Mouse (Mus musculus) gastrocnemius, adult 8-10 months (tissue): ENCODE measurements around the gene Rmi2. TPM values are rescaled to one million over a fixed set of nuclear protein-coding genes. Genes with fewer than 3 reads are reported as not detected.

Experiments
- DNase-seq, 2 experiments: peaks; one replicate each; pipeline ENCODE4 v3.0.0; 2022; ENCODE audit warnings: low spot score in 2 of 2
- total RNA-seq, 4 experiments: library from RNA; stranded (reverse); gene quantifications; 2 replicates each; pipeline ENCODE4 v1.2.4; 2022

The Rmi2 gene
- total RNA-seq, 4 experiments from 2014 or later: 0.48 to 1.8 (median 1.0) TPM

DNA sequence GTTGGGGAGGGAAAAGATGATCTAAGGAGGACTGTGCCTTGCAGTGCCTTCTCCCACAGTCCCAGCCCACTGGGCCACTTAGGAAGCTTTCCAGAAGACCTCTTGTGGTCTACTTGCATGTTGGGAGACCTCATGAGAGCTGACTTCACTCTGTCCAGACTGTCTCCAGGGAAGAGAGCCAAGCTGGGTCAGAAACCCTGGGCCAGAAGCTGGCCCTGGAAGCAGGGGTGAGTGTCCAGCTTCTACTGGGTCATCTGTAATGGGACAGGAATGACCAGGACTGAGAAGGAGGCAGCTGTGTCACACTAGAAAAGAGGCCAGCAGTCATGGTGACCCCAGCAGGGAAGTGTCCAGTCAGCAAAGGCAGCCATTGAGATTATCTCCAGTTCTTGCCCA, 30.7 kb downstream of the Rmi2 start:
- peak in 1 of 2 experiments; percentile 49 for DNase-seq

DNA sequence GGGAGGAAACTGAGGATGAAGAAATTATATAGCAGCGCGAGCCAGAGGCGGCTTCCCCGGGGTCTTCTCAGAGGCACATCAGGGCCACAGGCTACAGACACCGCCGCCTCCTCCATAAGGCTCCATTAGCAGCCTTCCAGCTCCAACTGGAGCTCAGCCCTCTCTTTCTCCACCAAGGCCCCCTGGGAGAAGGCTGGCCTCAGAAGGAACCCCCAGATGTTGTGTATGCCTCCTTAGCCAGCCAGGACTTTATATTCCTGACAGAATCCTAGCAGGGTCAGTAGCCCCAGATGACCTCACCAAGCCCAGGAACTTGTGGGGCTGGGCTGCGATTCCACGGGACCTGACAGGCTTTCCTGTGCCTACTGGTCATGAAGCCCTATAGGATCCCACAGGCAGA, 32.0 kb downstream of the Rmi2 start:
- DNase-seq: peak in 1 of 2 experiments; percentile 66

DNA sequence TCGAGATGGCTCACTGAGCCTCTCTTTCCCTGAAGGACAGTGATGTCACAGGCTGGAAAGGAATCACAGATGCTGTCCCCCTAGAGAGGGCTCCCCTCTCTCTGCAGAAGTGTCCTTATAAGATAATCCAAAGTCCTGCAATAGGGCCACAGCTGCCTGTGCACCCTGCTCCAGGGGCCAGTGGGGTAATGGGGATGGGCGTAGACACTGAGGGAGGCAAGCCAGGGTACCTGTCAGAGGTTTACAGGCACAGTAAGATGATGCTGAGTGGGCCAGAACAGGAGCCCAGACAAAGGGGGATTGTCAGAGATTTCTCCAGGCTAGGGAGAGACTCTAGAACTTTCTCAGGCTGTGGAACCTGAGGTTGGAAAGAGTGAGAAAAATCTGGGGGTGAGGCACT, 32.6 kb downstream of the Rmi2 start:
- no peak for DNase-seq

GRCm38 (mm10) chr16:10867904-10868440, 33.1 kb downstream of the Rmi2 start:
- peak in 1 of 2 experiments; percentile 54 for DNase-seq

- DNase-seq: no peak
These were observed 36.1 kb downstream of the Rmi2 start for GRCm38 (mm10) chr16:10870969-10871368.

- no peak for DNase-seq
These were observed 38.0 kb downstream of the Rmi2 start for GRCm38 (mm10) chr16:10872825-10873360.

DNA sequence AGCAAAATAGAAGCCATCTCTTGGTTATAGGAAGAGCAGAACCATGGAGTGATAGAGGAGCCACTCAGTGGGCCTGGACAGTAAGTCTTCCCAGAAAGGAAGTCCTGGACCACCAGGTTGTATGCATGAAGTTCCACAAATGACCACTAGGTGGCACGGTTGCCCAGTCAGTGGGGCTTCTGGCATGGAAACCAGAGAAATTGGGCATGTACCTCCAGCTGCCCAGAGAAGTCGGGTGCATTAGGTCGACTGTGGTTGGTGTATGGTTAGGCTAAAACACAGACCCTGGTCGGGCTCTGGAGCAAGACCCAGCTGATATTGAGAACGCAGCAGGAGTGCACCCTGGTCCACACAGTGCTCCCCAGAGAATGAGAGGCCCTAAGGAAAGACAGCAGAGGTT, 38.8 kb downstream of the Rmi2 start:
- peak; percentile 48 to 59 for DNase-seq

GRCm38 (mm10) chr16:10878227-10878626, 43.4 kb downstream of the Rmi2 start:
- no peak for DNase-seq

- peak in 1 of 2 experiments; percentile 45 for DNase-seq
These were observed 44.6 kb downstream of the Rmi2 start for GRCm38 (mm10) chr16:10879467-10879866.

GRCm38 (mm10) chr16:10881231-10881962, 46.5 kb downstream of the Rmi2 start:
- DNase-seq: no peak

- no peak for DNase-seq
These were observed 52.6 kb downstream of the Rmi2 start for GRCm38 (mm10) chr16:10887436-10887835.

DNA sequence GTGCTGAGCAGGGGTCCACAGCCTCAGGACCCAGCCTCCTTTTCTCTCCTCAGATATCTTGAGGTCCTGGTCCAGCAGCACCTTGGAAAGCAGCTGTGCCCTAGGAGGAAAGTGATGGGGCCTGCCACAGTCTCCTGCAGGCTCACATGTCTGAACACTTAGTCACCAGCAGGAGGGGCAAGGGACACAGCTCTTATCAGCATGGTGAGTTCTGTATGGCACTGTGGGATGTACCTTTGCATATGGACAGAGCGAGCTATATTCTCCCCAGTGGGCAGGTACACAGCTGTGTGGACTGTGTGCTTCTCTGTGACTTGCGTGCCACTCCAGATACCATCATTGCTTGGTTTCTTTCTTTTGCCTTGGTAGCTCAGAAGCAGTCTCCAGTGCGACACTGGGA, 55.5 kb downstream of the Rmi2 start:
- no peak for DNase-seq

- DNase-seq: no peak
These were observed 58.3 kb downstream of the Rmi2 start for GRCm38 (mm10) chr16:10893161-10893560.

DNA sequence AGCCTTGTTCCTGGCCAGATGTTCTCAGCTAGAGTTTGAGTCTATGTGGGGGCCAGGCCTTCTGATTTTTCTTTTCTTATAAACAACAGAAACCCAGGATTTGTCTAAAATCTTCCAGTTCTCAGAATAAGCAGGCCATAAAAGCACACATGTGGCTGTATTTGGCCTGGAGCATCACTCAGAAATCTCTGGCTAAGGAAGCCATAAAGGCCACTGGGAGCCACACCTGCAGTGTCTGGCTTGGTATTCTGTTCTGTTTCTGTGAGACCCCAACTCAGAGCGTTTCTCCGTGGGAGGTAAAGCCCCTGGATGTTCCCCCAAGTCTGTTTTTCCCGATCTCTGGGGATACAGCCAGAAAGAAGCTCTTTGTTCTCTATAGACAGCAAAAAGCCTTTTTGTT, 61.0 kb downstream of the Rmi2 start:
- DNase-seq: no peak

- no peak for DNase-seq
These were observed 62.5 kb downstream of the Rmi2 start for GRCm38 (mm10) chr16:10897372-10897771.

- no peak for DNase-seq
These were observed 65.9 kb downstream of the Rmi2 start for GRCm38 (mm10) chr16:10900736-10901135.

- DNase-seq: no peak
These were observed 67.1 kb downstream of the Rmi2 start for GRCm38 (mm10) chr16:10901956-10902355.

DNA sequence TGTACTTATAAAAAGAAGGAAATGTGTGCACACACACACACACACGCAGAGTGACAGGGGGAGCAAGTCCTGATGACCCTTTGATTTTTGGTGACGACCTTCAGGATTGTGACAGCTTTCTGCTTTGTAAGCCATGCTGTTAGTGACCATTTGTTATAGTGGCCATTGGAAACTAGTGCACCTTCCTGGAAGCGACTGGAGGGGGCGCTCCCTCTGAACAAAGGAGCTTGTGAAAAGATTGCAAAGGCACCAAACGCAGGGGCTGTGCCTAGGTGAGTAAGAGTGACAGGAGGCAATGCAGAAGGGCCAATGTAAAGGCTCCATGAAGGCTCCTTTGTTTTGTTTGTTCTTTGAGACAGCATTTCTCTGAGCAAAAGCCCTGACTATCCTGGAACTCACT, 68.0 kb downstream of the Rmi2 start:
- no peak for DNase-seq

GRCm38 (mm10) chr16:10905661-10906113, 70.8 kb downstream of the Rmi2 start:
- no peak for DNase-seq

DNA sequence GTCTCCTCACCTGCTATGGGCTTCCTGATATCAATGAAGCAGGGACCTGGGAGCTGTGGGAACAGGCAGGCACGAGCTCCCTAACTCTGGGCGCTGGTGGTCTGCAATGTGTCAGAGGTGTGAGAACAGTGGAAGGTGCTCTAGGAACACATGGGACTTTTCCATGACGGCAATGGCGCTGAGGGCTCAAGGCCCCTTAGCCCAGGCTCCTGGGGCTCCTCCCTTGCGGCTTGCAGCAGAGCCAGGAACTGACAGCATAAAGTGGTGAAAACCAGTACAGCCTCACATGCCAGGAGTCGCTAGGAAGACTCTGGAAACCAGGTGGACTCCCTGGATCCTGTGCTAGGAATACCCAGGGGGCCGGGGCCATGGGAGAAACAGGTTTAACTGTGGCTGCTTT, 75.7 kb downstream of the Rmi2 start:
- DNase-seq: no peak

DNA sequence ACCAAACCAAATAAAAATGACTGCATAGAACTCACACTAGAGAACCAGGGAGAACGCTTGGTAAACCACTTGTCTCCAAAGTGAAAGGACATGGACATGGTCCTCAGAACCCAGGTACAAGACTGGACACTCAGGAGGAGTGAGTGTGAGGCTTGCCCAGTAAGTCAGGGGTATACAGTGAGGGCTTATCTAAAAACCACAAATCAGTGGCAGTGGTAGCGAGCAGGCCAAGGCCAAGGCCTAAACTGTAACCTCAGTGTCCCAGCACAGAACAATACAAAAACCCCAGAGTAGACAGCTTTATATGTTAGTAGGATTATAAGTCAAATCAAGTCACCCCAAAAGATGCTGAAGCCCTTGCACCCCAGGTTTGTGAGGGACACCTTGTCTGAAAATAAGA, 76.2 kb downstream of the Rmi2 start:
- no peak for DNase-seq

- no peak for DNase-seq
These were observed 80.2 kb downstream of the Rmi2 start for GRCm38 (mm10) chr16:10915066-10915465.

DNA sequence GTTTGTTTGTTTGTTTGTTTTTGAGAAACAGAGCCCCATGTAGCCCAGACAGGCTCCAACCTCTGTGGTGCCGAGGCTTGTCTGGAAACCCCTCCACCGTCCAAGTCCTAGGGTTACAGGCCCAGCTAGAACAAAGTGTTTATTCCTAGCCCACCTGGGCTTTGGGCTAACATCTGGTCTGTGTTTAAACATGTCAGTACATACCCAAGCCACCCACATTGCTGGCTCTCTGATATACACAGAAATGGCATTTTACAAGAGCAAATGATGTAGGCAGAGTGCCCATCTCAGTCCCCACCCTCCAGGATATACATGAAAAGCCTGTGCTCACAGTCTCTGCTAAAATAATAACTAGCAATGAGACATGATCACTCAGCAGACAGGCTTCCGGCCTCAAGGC, 81.4 kb downstream of the Rmi2 start:
- DNase-seq: no peak
